Mouse (Mus musculus): ENCODE measurements around the gene Timm8b. TPM values are rescaled to one million over a fixed set of nuclear protein-coding genes. Genes with fewer than 3 reads are reported as not detected.

Gene Timm8b
- polyA plus RNA-seq, 1 experiment, result 61.1 TPM

DNA sequence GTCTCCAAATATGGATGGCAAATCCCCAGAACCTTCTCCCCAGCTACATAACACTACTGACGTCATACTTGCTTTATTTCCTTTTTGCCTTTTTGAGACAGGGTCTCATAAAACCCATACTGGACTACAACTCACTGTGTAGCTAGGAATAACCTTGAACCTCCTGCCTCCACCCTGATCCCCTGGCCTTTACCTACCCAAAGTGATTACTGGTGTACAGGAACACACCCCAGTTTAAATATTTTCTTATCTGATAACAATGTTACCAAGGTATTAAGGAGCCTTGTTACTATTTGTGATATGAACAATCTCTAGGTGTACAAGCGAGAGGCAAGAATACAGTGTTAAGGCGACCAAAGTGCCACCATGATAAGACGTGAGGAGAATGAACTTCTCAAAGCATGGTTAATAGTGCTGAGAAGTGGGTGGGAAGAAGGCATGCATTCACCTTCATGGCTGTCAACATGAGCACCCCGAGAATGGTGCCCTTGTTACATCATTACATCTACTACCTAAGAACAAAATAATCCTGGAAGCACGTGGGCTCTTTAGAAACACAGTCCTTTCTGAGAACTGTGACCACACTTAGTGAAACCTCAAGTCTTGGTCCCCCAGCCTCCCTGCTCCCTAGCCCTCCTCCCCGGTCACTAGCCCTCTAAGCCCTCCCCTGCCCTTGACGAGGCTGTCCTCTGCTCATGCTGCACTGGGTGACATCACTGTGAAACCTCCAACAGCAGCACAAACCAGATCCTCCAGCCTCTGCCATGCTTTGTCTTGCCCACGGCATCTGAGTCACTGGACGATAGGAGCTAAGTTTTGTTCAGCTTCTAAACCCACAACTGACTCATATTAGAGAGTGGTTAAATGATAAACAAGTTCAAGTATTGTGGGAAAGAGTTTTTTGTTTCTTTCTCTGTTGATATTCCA is 33.8 kb upstream of the Timm8b start:
- TF ChIP-seq POLR2A (IDR thresholded peaks at IDR 0.05; ENCODE audit: borderline replicate concordance, low read depth, low read length) (no peak), CTCF (IDR thresholded peaks at IDR 0.05; ENCODE audit: low read depth, low read length) (no peak)
- Histone ChIP-seq H3K27ac (ENCODE audit: insufficient read depth, low read depth, low read length) (no peak overlapping the region), H3K4me1 (ENCODE audit: control insufficient read depth, insufficient read depth, low read length) (peaks cover 33% of the 10 kb centered on the region), H3K4me3 (ENCODE audit: insufficient read depth, low read length) (no peak overlapping the region)

DNA sequence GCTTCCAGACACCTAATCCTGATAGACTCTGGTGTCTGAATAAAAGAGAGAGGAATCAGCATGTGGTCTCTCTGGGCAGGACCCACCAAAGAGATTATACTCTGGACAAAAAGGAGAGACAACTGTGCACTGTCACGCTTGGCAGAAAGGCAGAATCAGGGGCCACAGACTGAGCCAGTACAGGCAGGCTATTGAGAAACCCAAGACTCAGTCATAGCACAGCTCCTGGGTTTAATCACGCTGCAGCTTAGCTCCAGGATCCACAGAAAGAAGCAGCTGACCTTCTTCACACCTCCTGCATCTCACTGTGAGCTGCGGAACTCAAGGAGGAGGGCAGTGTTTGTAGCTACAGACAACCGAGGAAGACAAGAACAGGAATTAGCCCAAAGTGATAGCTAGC is 23.3 kb upstream of the Timm8b start:
- no peak for TF ChIP-seq POLR2A (IDR thresholded peaks at IDR 0.05; ENCODE audit: borderline replicate concordance, low read depth, low read length)
- no peak for TF ChIP-seq CTCF (IDR thresholded peaks at IDR 0.05; ENCODE audit: low read depth, low read length)
- H3K4me1 ChIP-seq (ENCODE audit: control insufficient read depth, insufficient read depth, low read length), result peaks cover 12% of the 10 kb centered on the region; the same call in 1 of the 2 replicates

DNA sequence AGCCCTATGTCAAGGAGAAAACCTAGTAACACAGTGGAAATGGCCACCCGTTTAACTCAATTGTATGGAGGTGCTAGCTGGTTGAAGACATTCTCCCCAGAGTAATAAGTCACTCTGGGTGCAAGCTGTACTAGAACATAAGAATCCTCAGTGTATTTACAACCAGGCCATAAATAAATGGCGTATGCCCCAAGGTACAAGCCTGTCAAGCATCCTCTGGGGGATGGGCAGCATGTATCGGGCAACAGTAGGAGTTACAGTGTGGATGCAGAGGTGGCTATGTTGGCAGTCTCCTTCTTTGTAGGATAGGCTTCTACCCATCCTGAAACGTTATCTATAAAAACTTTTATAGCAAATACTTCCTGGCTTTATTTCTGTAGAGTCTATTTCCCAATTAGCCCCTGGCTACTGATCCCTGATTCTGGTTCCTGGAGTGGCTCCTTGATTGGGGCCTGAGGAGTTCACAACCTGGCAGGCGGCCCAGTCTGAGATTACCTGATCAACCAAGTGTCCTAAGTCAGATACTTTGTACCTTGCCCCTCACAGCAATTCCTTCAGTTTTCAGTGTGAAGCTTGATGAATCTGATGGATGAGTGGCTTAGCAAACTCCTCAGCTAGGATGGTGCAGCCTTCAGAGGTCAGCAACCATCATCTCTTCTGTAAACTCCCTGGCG is 18.4 kb upstream of the Timm8b start:
- H3K4me3 ChIP-seq (ENCODE audit: insufficient read depth, low read length), result no peak overlapping the region
- TF ChIP-seq CTCF (IDR thresholded peaks at IDR 0.05; ENCODE audit: low read depth, low read length) (no peak), POLR2A (IDR thresholded peaks at IDR 0.05; ENCODE audit: borderline replicate concordance, low read depth, low read length) (no peak)

More for the DNA sequence above, 23.3 kb upstream of the Timm8b start:
- Histone ChIP-seq H3K27ac (ENCODE audit: insufficient read depth, low read depth, low read length) (no peak overlapping the region), H3K4me3 (ENCODE audit: insufficient read depth, low read length) (no peak overlapping the region)

DNA sequence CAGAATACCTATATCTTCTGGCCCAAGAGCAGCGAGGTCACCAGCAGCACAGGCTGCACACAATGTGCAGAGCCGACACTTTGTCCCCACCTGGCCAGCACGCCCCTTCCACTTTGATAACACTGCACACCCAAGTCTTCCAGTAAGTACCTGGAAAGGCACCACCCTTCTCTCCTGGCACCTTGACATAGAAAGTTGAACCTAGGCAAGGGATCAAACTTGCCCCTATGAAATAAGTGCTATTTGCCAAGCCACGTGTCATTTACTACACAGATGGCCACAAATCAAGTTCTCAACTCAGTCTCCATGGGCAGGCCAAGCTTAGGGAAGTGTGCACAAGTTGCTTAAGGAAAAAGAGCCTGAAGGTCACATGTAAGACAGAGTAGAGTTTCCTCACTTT is 16.8 kb upstream of the Timm8b start:
- H3K4me3 ChIP-seq (ENCODE audit: insufficient read depth, low read length), result no peak overlapping the region
- peaks cover 39% of the 10 kb centered on the region for H3K4me1 ChIP-seq (ENCODE audit: control insufficient read depth, insufficient read depth, low read length)
- no peak overlapping the region for H3K27ac ChIP-seq (ENCODE audit: insufficient read depth, low read depth, low read length)
- TF ChIP-seq CTCF (IDR thresholded peaks at IDR 0.05; ENCODE audit: low read depth, low read length) (no peak), POLR2A (IDR thresholded peaks at IDR 0.05; ENCODE audit: borderline replicate concordance, low read depth, low read length) (no peak)

More for the DNA sequence above, 18.4 kb upstream of the Timm8b start:
- peaks cover 28% of the 10 kb centered on the region for H3K4me1 ChIP-seq (ENCODE audit: control insufficient read depth, insufficient read depth, low read length)
- no peak overlapping the region for H3K27ac ChIP-seq (ENCODE audit: insufficient read depth, low read depth, low read length)

DNA sequence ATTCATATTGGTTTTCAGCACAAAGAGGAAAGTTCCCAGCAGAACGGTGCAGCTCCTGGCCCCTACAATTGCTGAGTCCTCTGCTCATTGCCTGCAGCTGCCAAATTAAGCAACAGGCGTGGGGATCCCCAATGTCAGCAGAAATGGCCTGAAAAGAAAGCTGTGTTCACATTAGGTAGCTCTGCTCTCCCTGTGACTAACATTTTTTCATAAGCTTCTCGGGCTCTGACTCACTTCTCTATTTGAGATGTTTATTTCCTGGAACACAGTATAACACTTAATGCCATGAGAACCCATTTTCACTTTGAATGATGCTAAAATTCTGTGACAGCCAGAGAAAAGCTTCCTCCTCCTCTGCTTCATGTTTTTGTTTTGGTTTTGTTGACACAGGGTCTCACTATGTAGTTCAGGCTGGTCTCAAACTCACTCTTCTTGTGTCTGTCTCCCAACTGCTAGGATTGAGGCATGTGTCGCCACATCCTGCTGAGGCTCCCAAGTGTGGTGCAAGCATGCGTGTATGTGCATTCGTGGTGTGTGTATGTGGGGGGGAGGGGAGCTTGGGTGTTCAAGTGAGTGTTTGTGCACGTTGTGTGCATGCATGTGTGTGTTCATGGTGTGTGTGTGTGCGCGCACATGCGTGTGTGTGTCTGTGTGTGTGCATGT is 12.7 kb upstream of the Timm8b start:
- no peak for TF ChIP-seq POLR2A (IDR thresholded peaks at IDR 0.05; ENCODE audit: borderline replicate concordance, low read depth, low read length)
- TF ChIP-seq CTCF (IDR thresholded peaks at IDR 0.05; ENCODE audit: low read depth, low read length), result no peak
- H3K27ac ChIP-seq (ENCODE audit: insufficient read depth, low read depth, low read length), result peak overlapping the region; percentile 85
- peak overlapping the region; percentile 31 for H3K4me3 ChIP-seq (ENCODE audit: insufficient read depth, low read length)
- peaks cover 30% of the 10 kb centered on the region for H3K4me1 ChIP-seq (ENCODE audit: control insufficient read depth, insufficient read depth, low read length)

DNA sequence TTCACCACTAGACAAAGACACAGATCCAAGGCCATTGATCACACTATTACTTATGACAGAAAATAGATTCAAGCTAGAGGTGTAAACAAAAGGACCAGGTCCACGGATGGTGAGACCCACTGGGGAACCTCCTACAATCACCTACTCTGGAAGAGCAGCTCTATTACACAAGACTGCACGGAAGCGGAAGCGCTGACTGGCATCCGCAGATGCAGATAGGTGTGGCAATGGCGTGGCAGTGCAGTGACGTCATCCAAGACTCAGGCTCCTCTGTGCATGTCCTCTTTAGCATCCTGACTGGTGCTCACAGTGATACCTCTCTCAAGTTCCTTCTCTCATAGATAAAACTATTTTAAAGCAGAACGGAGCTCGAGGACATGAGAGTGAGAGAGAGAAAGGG is 10.8 kb upstream of the Timm8b start:
- H3K27ac ChIP-seq (ENCODE audit: insufficient read depth, low read depth, low read length), result no peak overlapping the region
- peaks cover 21% of the 10 kb centered on the region for H3K4me1 ChIP-seq (ENCODE audit: control insufficient read depth, insufficient read depth, low read length)
- no peak for TF ChIP-seq CTCF (IDR thresholded peaks at IDR 0.05; ENCODE audit: low read depth, low read length)
- TF ChIP-seq POLR2A (IDR thresholded peaks at IDR 0.05; ENCODE audit: borderline replicate concordance, low read depth, low read length), result no peak
- no peak overlapping the region for H3K4me3 ChIP-seq (ENCODE audit: insufficient read depth, low read length)

DNA sequence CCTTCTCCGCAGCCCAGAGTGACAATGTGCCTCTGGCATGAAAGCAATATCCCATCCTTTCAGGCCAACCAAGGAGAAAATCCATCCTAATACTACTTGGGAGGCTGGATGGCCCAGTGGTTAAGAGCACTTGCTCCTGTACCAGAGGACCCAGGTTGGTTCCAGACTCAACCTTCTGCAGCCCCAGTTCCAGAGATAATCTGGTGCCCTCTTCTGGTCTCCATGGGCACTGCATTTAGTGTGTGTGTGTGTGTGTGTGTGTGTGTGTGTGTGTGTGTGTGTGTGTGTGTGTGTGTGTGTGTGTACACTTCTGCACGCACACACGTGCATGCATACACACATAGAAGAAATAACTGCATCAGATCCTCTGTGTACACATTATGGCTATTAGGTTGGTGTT is 10.2 kb upstream of the Timm8b start:
- TF ChIP-seq CTCF (IDR thresholded peaks at IDR 0.05; ENCODE audit: low read depth, low read length) (peak; percentile 63), POLR2A (IDR thresholded peaks at IDR 0.05; ENCODE audit: borderline replicate concordance, low read depth, low read length) (no peak)
- H3K27ac ChIP-seq (ENCODE audit: insufficient read depth, low read depth, low read length), result no peak overlapping the region
- no peak overlapping the region for H3K4me3 ChIP-seq (ENCODE audit: insufficient read depth, low read length)
- peaks cover 20% of the 10 kb centered on the region for H3K4me1 ChIP-seq (ENCODE audit: control insufficient read depth, insufficient read depth, low read length)

DNA sequence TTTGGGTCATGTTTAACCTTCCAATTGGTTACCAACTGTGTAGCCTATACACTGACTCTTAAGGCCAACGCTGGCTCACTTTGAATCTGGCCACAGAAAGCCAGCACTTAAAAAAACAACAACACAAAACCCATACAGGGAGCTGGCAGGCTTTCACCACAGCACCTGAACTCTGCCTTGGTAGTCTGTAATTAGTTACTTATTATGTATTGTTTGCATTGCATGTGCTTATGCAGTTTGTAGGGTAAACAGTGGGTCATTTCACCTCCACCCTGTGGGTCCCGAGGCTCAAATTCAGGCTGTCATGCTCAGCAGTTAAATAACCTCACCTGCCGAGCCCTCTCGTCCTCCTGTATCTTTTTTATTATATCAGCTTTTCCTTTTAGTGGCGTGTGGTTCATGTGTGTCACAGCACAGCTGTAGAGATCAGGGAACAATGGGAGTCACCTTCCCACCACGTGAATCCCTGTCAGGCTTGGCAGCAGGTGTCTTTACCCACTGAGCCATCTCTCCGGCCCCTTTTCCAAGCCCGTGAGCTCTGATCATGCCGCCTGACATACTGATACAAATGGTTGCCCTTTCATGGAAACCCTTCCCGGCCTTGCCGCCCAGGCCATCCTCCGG is 8.8 kb upstream of the Timm8b start:
- Histone ChIP-seq H3K4me1 (ENCODE audit: control insufficient read depth, insufficient read depth, low read length) (peaks cover 17% of the 10 kb centered on the region), H3K27ac (ENCODE audit: insufficient read depth, low read depth, low read length) (no peak overlapping the region), H3K4me3 (ENCODE audit: insufficient read depth, low read length) (no peak overlapping the region)
- TF ChIP-seq CTCF (IDR thresholded peaks at IDR 0.05; ENCODE audit: low read depth, low read length) (no peak), POLR2A (IDR thresholded peaks at IDR 0.05; ENCODE audit: borderline replicate concordance, low read depth, low read length) (no peak)

DNA sequence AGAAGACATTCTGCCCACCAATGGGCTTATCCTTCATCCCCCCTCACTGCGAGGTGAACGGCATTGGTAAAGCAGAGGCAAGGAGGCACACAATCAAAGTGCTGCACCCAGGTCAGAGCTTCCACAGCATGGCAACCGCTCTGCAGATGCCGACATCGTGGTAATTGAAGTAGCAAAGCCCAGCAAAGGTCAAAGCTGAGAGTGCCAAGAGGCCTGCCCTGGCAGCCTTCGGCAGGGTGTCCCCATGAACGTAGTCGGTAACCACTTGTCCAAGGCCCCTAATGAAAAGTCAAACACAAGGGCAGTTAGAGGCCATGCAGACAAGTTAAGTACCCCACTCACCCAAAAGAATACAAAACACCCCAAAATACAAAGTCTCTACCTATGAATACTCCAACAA is 6.7 kb upstream of the Timm8b start:
- TF ChIP-seq CTCF (IDR thresholded peaks at IDR 0.05; ENCODE audit: low read depth, low read length) (no peak), POLR2A (IDR thresholded peaks at IDR 0.05; ENCODE audit: borderline replicate concordance, low read depth, low read length) (no peak)
- Histone ChIP-seq H3K27ac (ENCODE audit: insufficient read depth, low read depth, low read length) (no peak overlapping the region), H3K4me1 (ENCODE audit: control insufficient read depth, insufficient read depth, low read length) (peaks cover 12% of the 10 kb centered on the region), H3K4me3 (ENCODE audit: insufficient read depth, low read length) (no peak overlapping the region)

All from bone marrow macrophage, adult 2 months (primary cell).